Mouse (Mus musculus) neural tube, embryonic 14.5 days (tissue): ENCODE data around the gene Creg2. TPM values are rescaled to one million over a fixed set of nuclear protein-coding genes. Genes with fewer than 3 reads are reported as not detected.
A peak's percentile ranks its signal among the peaks of the same experiment; 100 is the strongest.

Experiments used
- ATAC-seq: fragments of 200-750 bp; cut with Nextera tagmentation; 2 replicates; pipeline ENCODE4 v1.8.0; 2017; ENCODE audit warnings: low read depth, mild to moderate bottlenecking, moderate TSS enrichment, moderate library complexity
- H3K27ac ChIP-seq: fragments of 300-500 bp; sonication (generic); 2 replicates; pipeline ENCODE4 v1.5.1; 2014; ENCODE audit warnings: low read depth, mild to moderate bottlenecking, control low read depth, low read length, moderate library complexity, mixed read lengths
- H3K27me3 ChIP-seq: fragments of 300-500 bp; sonication (generic); 2 replicates; pipeline ENCODE4 v1.6.1; 2014; ENCODE audit warnings: low read length; ENCODE audit not compliant: control insufficient read depth, insufficient read depth
- H3K36me3 ChIP-seq: fragments of 300-500 bp; sonication (generic); 2 replicates; pipeline ENCODE4 v1.6.1; 2014; ENCODE audit warnings: low read length, mixed read lengths; ENCODE audit not compliant: control insufficient read depth, insufficient read depth
- H3K4me1 ChIP-seq: fragments of 300-500 bp; sonication (generic); 2 replicates; pipeline ENCODE4 v1.6.1; 2014; ENCODE audit warnings: low read length; ENCODE audit not compliant: control insufficient read depth, insufficient read depth
- H3K4me2 ChIP-seq: fragments of 300-500 bp; sonication (generic); 2 replicates; pipeline ENCODE4 v1.6.1; 2014; ENCODE audit warnings: mild to moderate bottlenecking, low read depth, low read length, control low read depth
- H3K4me3 ChIP-seq: fragments of 300-500 bp; sonication (generic); 2 replicates; pipeline ENCODE4 v1.5.1; 2014; ENCODE audit warnings: low read depth, low read length, control low read depth, mixed read lengths
- H3K9ac ChIP-seq: fragments of 300-500 bp; sonication (generic); replicated peaks from 2 replicates; pipeline ENCODE4 v1.6.1; 2014; ENCODE audit warnings: low read depth, mild to moderate bottlenecking, control low read depth, low read length, mixed read lengths
- H3K9me3 ChIP-seq: fragments of 300-500 bp; sonication (generic); 2 replicates; pipeline ENCODE4 v1.6.1; 2016; ENCODE audit warnings: low read length; ENCODE audit not compliant: control insufficient read depth
- WGBS: fragments of 180-500 bp; shearing (Covaris S2); extraction: QIAGEN DNeasy Blood & Tissue Kit; methylation state at CpG from one replicate; pipeline ENCODE4 v1.1.7; 2014; 5-methylcytosine and 5-hydroxymethylcytosine counted together
- polyA plus RNA-seq: library from polyadenylated mRNA; unstranded; fragments of >200 nt; fragmentation: Nextera tagmentation; extraction: Ambion mirVana; gene quantifications from 2 replicates; pipeline ENCODE4 v1.2.1, GENCODE M21; 2014

Creg2 gene
- polyA plus RNA-seq, 1 experiment from 2014 or later = 10.6 TPM

GRCm38 (mm10) chr1:39623106-39623505, 28.2 kb downstream of the Creg2 start:
- H3K4me1 ChIP-seq = peaks cover 5% of the 10 kb centered on the region; the same call in 1 of the 2 replicates
- H3K4me2 ChIP-seq = no peak overlapping the region
- no peaks in the 10 kb centered on the region for H3K27me3 ChIP-seq
- no peaks in the 10 kb centered on the region for H3K36me3 ChIP-seq
- WGBS = 91% methylated on average over 5 of the region's 5 CpGs
- no peak overlapping the region for H3K9ac ChIP-seq
- no peak for ATAC-seq
- no peaks in the 10 kb centered on the region for H3K9me3 ChIP-seq
- no peak overlapping the region for H3K4me3 ChIP-seq
- H3K27ac ChIP-seq = no peak overlapping the region

GRCm38 (mm10) chr1:39618524-39618923, 32.8 kb downstream of the Creg2 start:
- H3K4me1 ChIP-seq = peaks cover 6% of the 10 kb centered on the region; the same call in 1 of the 2 replicates
- H3K4me2 ChIP-seq = no peak overlapping the region
- no peaks in the 10 kb centered on the region for H3K27me3 ChIP-seq
- H3K36me3 ChIP-seq = no peaks in the 10 kb centered on the region
- no peak overlapping the region for H3K4me3 ChIP-seq
- whole genome bisulfite sequencing = 12% methylated on average over 8 of the region's 8 CpGs
- H3K27ac ChIP-seq = no peak overlapping the region
- H3K9me3 ChIP-seq = no peaks in the 10 kb centered on the region
- H3K9ac ChIP-seq = no peak overlapping the region
- peak; percentile 76 for ATAC-seq

- no peak for ATAC-seq
- H3K9ac ChIP-seq = no peak overlapping the region
- H3K4me3 ChIP-seq = no peak overlapping the region
- H3K9me3 ChIP-seq = no peaks in the 10 kb centered on the region
- no peaks in the 10 kb centered on the region for H3K27me3 ChIP-seq
- no peaks in the 10 kb centered on the region for H3K36me3 ChIP-seq
- WGBS = 74% methylated on average over 6 of the region's 6 CpGs
- no peak overlapping the region for H3K4me2 ChIP-seq
- H3K4me1 ChIP-seq = peaks cover 6% of the 10 kb centered on the region; the same call in 1 of the 2 replicates
- H3K27ac ChIP-seq = no peak overlapping the region
Observed at GRCm38 (mm10) chr1:39615526-39615925, 35.7 kb downstream of the Creg2 start.

- H3K27me3 ChIP-seq = no peaks in the 10 kb centered on the region
- no peaks in the 10 kb centered on the region for H3K9me3 ChIP-seq
- H3K36me3 ChIP-seq = no peaks in the 10 kb centered on the region
- H3K4me3 ChIP-seq = no peak overlapping the region
- peaks cover 6% of the 10 kb centered on the region; the same call in 1 of the 2 replicates for H3K4me1 ChIP-seq
- no peak for ATAC-seq
- no peak overlapping the region for H3K4me2 ChIP-seq
- WGBS = 29% methylated on average over 11 of the region's 11 CpGs
- no peak overlapping the region for H3K9ac ChIP-seq
- no peak overlapping the region for H3K27ac ChIP-seq
Observed at GRCm38 (mm10) chr1:39614462-39615279, 36.6 kb downstream of the Creg2 start.

- no peaks in the 10 kb centered on the region for H3K9me3 ChIP-seq
- H3K27ac ChIP-seq = no peak overlapping the region
- H3K36me3 ChIP-seq = no peaks in the 10 kb centered on the region
- WGBS = 90% methylated on average over 3 of the region's 3 CpGs
- no peak overlapping the region for H3K9ac ChIP-seq
- H3K4me2 ChIP-seq = no peak overlapping the region
- no peak overlapping the region for H3K4me3 ChIP-seq
- ATAC-seq = no peak
- no peaks in the 10 kb centered on the region for H3K27me3 ChIP-seq
- peaks cover under 1% of the 10 kb centered on the region; the same call in 1 of the 2 replicates for H3K4me1 ChIP-seq
Observed at GRCm38 (mm10) chr1:39613061-39613460, 38.2 kb downstream of the Creg2 start.

GRCm38 (mm10) chr1:39612491-39612890, 38.8 kb downstream of the Creg2 start:
- no peaks in the 10 kb centered on the region for H3K9me3 ChIP-seq
- H3K36me3 ChIP-seq = no peaks in the 10 kb centered on the region
- no peak overlapping the region for H3K9ac ChIP-seq
- 82% methylated on average over 5 of the region's 5 CpGs for WGBS
- no peak overlapping the region for H3K4me2 ChIP-seq
- no peaks in the 10 kb centered on the region for H3K4me1 ChIP-seq
- H3K4me3 ChIP-seq = no peak overlapping the region
- H3K27ac ChIP-seq = no peak overlapping the region
- ATAC-seq = no peak
- no peaks in the 10 kb centered on the region for H3K27me3 ChIP-seq

- H3K27me3 ChIP-seq = no peaks in the 10 kb centered on the region
- no peak overlapping the region for H3K4me3 ChIP-seq
- no peak overlapping the region for H3K4me2 ChIP-seq
- no peaks in the 10 kb centered on the region for H3K4me1 ChIP-seq
- WGBS = 66% methylated on average over 8 of the region's 8 CpGs
- no peak overlapping the region for H3K27ac ChIP-seq
- no peaks in the 10 kb centered on the region for H3K9me3 ChIP-seq
- no peaks in the 10 kb centered on the region for H3K36me3 ChIP-seq
- H3K9ac ChIP-seq = no peak overlapping the region
- ATAC-seq = no peak
Observed at GRCm38 (mm10) chr1:39608534-39608933, 42.7 kb downstream of the Creg2 start.

GRCm38 (mm10) chr1:39602477-39602876, 48.8 kb downstream of the Creg2 start:
- H3K4me3 ChIP-seq = no peak overlapping the region
- no peak overlapping the region for H3K27ac ChIP-seq
- WGBS = 95% methylated on average over 3 of the region's 3 CpGs
- H3K9me3 ChIP-seq = no peaks in the 10 kb centered on the region
- H3K9ac ChIP-seq = no peak overlapping the region
- no peaks in the 10 kb centered on the region for H3K27me3 ChIP-seq
- no peaks in the 10 kb centered on the region for H3K36me3 ChIP-seq
- H3K4me2 ChIP-seq = no peak overlapping the region
- H3K4me1 ChIP-seq = no peaks in the 10 kb centered on the region
- ATAC-seq = no peak

- no peak for ATAC-seq
- H3K27me3 ChIP-seq = no peaks in the 10 kb centered on the region
- 67% methylated on average over 11 of the region's 11 CpGs for WGBS
- H3K9me3 ChIP-seq = no peaks in the 10 kb centered on the region
- no peak overlapping the region for H3K9ac ChIP-seq
- H3K36me3 ChIP-seq = no peaks in the 10 kb centered on the region
- H3K4me3 ChIP-seq = no peak overlapping the region
- no peak overlapping the region for H3K4me2 ChIP-seq
- no peak overlapping the region for H3K27ac ChIP-seq
- H3K4me1 ChIP-seq = no peaks in the 10 kb centered on the region
Observed at GRCm38 (mm10) chr1:39598726-39599125, 52.5 kb downstream of the Creg2 start.
